ENCODE assay signal across 15 mouse cellular contexts in the genomic region with DNA sequence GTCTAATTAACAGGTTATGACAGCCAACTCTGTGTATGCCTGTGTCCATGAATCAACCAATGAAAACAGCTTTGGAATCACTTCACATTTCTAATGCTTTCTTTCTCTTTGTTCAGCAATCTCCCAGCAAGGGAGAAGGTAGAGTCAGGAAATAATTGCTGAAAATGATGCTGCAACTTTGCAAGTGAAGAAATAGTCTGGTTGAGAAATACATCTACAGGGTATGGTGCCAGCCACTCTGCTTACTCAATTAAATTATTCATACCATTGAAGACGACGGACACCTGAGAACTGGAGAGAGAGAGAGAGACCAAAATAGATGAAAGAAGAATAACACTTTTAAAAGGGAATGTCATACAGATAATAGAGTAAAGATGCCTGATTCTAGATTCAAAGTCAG.
"Had no signal": no experiment of that assay in that cellular context is flagged by ENCODE, and none has a peak within 500 bp of the region (broad histone marks: within the 10 kb centered on the region; RNA-seq: fewer than 3 reads in every experiment).

No protein-coding gene starts in this region.

- H3K4me2 ChIP-seq: kidney, embryonic 15.5 days; limb, embryonic 15.5 days; liver, embryonic 12.5 days; lung, embryonic 15.5 days; midbrain, embryonic 12.5 days; neural tube, embryonic 15.5 days had no signal

- H3K4me1 ChIP-seq: liver, embryonic 12.5 days had no signal

- H3K9me3 ChIP-seq: kidney, embryonic 15.5 days; limb, embryonic 15.5 days; liver, embryonic 12.5 days; lung, embryonic 15.5 days; midbrain, embryonic 12.5 days; neural tube, embryonic 15.5 days had no signal

- H3K4me3 ChIP-seq: kidney, embryonic 15.5 days; left cerebral cortex, adult 2 months; limb, embryonic 15.5 days; liver, embryonic 12.5 days; lung, embryonic 15.5 days; midbrain, embryonic 12.5 days; neural tube, embryonic 15.5 days had no signal

- H3K27me3 ChIP-seq: kidney, embryonic 15.5 days; limb, embryonic 15.5 days; liver, embryonic 12.5 days; lung, embryonic 15.5 days; midbrain, embryonic 12.5 days; neural tube, embryonic 15.5 days had no signal

- DNase-seq: kidney, adult 18-20 months; kidney, postnatal 14 days; lung, postnatal 14 days; right cerebral cortex, adult 18-20 months; right cerebral cortex, postnatal 25 days; thymus, postnatal 14 days had no signal

- ATAC-seq: liver, embryonic 12.5 days; midbrain, embryonic 16.5 days had no signal

- H3K27ac ChIP-seq: kidney, embryonic 15.5 days; left cerebral cortex, adult 2 months; limb, embryonic 15.5 days; liver, embryonic 12.5 days; lung, embryonic 15.5 days; midbrain, embryonic 12.5 days; neural tube, embryonic 15.5 days; stomach, postnatal 0 days had no signal

- H3K9ac ChIP-seq: kidney, embryonic 15.5 days; limb, embryonic 15.5 days; liver, embryonic 12.5 days; lung, embryonic 15.5 days; midbrain, embryonic 12.5 days; neural tube, embryonic 15.5 days had no signal

- H3K36me3 ChIP-seq: kidney, embryonic 15.5 days; limb, embryonic 15.5 days; liver, embryonic 12.5 days; lung, embryonic 15.5 days; midbrain, embryonic 12.5 days; neural tube, embryonic 15.5 days had no signal
